Mouse (Mus musculus) liver, embryonic 12.5 days (tissue): ENCODE data around the gene BB287469. TPM values are rescaled to one million over a fixed set of nuclear protein-coding genes. Genes with fewer than 3 reads are reported as not detected.
"Not testable (repeated sequence)": the region's sequence is repeated elsewhere in the genome, so short reads cannot be mapped to it uniquely, and the experiment has no call there.

Source experiments
- ATAC-seq: fragments of 200-750 bp; cut with Nextera tagmentation; 2 replicates; pipeline ENCODE4 v1.8.0; 2017; ENCODE audit warnings: moderate number of reproducible peaks, mild to moderate bottlenecking, moderate library complexity
- H3K27ac ChIP-seq: fragments of 300-500 bp; sonication (generic); 2 replicates; pipeline ENCODE4 v1.5.1; 2016; ENCODE audit warnings: mild to moderate bottlenecking
- H3K27me3 ChIP-seq: fragments of 300-500 bp; sonication (generic); replicated peaks from 2 replicates; pipeline ENCODE4 v1.6.1; 2016; ENCODE audit warnings: mild to moderate bottlenecking, moderate library complexity
- H3K36me3 ChIP-seq: fragments of 300-500 bp; sonication (generic); 2 replicates; pipeline ENCODE4 v1.6.1; 2016; ENCODE audit warnings: mild to moderate bottlenecking, moderate library complexity
- H3K4me1 ChIP-seq: fragments of 300-500 bp; sonication (generic); 2 replicates; pipeline ENCODE4 v1.6.1; 2016
- H3K4me2 ChIP-seq: fragments of 300-500 bp; sonication (generic); 2 replicates; pipeline ENCODE4 v1.6.1; 2016; ENCODE audit warnings: mild to moderate bottlenecking, moderate library complexity
- H3K4me3 ChIP-seq: fragments of 300-500 bp; sonication (generic); 2 replicates; pipeline ENCODE4 v1.5.1; 2016; ENCODE audit warnings: mild to moderate bottlenecking, moderate library complexity
- H3K9ac ChIP-seq: fragments of 300-500 bp; sonication (generic); 2 replicates; pipeline ENCODE4 v1.6.1; 2016; ENCODE audit warnings: mild to moderate bottlenecking, moderate library complexity
- H3K9me3 ChIP-seq: fragments of 300-500 bp; sonication (generic); replicated peaks from 2 replicates; pipeline ENCODE4 v1.6.1; 2016; ENCODE audit warnings: mild to moderate bottlenecking, moderate library complexity
- WGBS: fragments of 180-500 bp; shearing (Covaris S2); methylation state at CpG from one replicate; pipeline ENCODE4 v1.1.7; 2016; ENCODE audit not compliant: insufficient replicate concordance; 5-methylcytosine and 5-hydroxymethylcytosine counted together
- polyA plus RNA-seq: library from polyadenylated mRNA; unstranded; fragments of >200 nt; fragmentation: Nextera tagmentation; extraction: Ambion mirVana; gene quantifications from 2 replicates; pipeline ENCODE4 v1.2.1, GENCODE M21; 2016

Gene BB287469
- not detected in 2 replicates for polyA plus RNA-seq

GRCm38 (mm10) chr12:87816277-87816676 lies at the start of gene BB287469:
Gene BB287469 (plus strand): TSS chr12:87816577.
- H3K4me3 ChIP-seq, H3K9me3 ChIP-seq, H3K27me3 ChIP-seq, H3K9ac ChIP-seq, H3K4me1 ChIP-seq, H3K4me2 ChIP-seq, H3K27ac ChIP-seq, ATAC-seq, H3K36me3 ChIP-seq: not testable (repeated sequence)
- 78% methylated on average over 4 of the region's 6 CpGs for WGBS

- not testable (repeated sequence) for H3K4me2 ChIP-seq, H3K36me3 ChIP-seq, H3K27ac ChIP-seq, H3K4me3 ChIP-seq, H3K4me1 ChIP-seq, H3K9ac ChIP-seq, ATAC-seq, H3K27me3 ChIP-seq, H3K9me3 ChIP-seq
- 64% methylated on average over 4 of the region's 4 CpGs for WGBS
These were observed 40.7 kb upstream of the BB287469 start, which contains the start of gene Gm21319 for GRCm38 (mm10) chr12:87775655-87776054. Gene Gm21319 (minus strand): TSS chr12:87775755.

- not testable (repeated sequence) for H3K36me3 ChIP-seq, H3K27ac ChIP-seq, H3K9ac ChIP-seq, H3K4me3 ChIP-seq, H3K9me3 ChIP-seq, H3K4me2 ChIP-seq, H3K27me3 ChIP-seq, H3K4me1 ChIP-seq, ATAC-seq
- 29% methylated on average over 1 of the region's 1 CpGs for WGBS
These were observed 21.2 kb upstream of the BB287469 start, which contains the start of gene Gm21936 for GRCm38 (mm10) chr12:87795212-87795611. Gene Gm21936 (plus strand): TSS chr12:87795512.

GRCm38 (mm10) chr12:87797971-87798370 lies 18.4 kb upstream of the BB287469 start:
- H3K4me2 ChIP-seq, H3K27ac ChIP-seq, H3K27me3 ChIP-seq, H3K9ac ChIP-seq, H3K4me3 ChIP-seq, H3K4me1 ChIP-seq, ATAC-seq, H3K9me3 ChIP-seq, H3K36me3 ChIP-seq: not testable (repeated sequence)
- 70% methylated on average over 5 of the region's 5 CpGs for WGBS

- H3K4me3 ChIP-seq, H3K9me3 ChIP-seq, H3K9ac ChIP-seq, H3K27me3 ChIP-seq, H3K4me2 ChIP-seq, H3K36me3 ChIP-seq, H3K27ac ChIP-seq, ATAC-seq, H3K4me1 ChIP-seq: not testable (repeated sequence)
- 64% methylated on average over 2 of the region's 2 CpGs for WGBS
These were observed 25.9 kb downstream of the BB287469 start, which contains the start of gene Gm2001 for GRCm38 (mm10) chr12:87842239-87842638. Gene Gm2001 (minus strand): TSS chr12:87842339.

- not testable (repeated sequence) for H3K27ac ChIP-seq, H3K4me1 ChIP-seq, H3K9ac ChIP-seq, H3K27me3 ChIP-seq, H3K9me3 ChIP-seq, H3K36me3 ChIP-seq, H3K4me2 ChIP-seq, H3K4me3 ChIP-seq
- ATAC-seq: peak; percentile 76
- no CpG with 5 or more reads among the region's 2 CpGs for WGBS
These were observed 34.3 kb downstream of the BB287469 start for GRCm38 (mm10) chr12:87850657-87851056.

GRCm38 (mm10) chr12:87856067-87856466 lies 39.7 kb downstream of the BB287469 start:
- not testable (repeated sequence) for H3K27ac ChIP-seq, H3K36me3 ChIP-seq, H3K9me3 ChIP-seq, H3K4me3 ChIP-seq, ATAC-seq, H3K4me1 ChIP-seq, H3K27me3 ChIP-seq, H3K9ac ChIP-seq, H3K4me2 ChIP-seq
- WGBS: 50% methylated on average over 1 of the region's 1 CpGs

GRCm38 (mm10) chr12:87861740-87862692 lies 45.6 kb downstream of the BB287469 start:
- not testable (repeated sequence) for ATAC-seq, H3K9ac ChIP-seq, H3K27me3 ChIP-seq, H3K27ac ChIP-seq, H3K4me3 ChIP-seq, H3K36me3 ChIP-seq, H3K4me2 ChIP-seq, H3K4me1 ChIP-seq
- WGBS: 69% methylated on average over 23 of the region's 23 CpGs
- peaks cover 21% of the 10 kb centered on the region for H3K9me3 ChIP-seq

- not testable (repeated sequence) for H3K36me3 ChIP-seq, H3K9ac ChIP-seq, H3K4me2 ChIP-seq, H3K27me3 ChIP-seq, H3K4me1 ChIP-seq, H3K27ac ChIP-seq, H3K4me3 ChIP-seq
- peak; percentile 33 for ATAC-seq
- WGBS: 82% methylated on average over 8 of the region's 11 CpGs
- H3K9me3 ChIP-seq: peaks cover 21% of the 10 kb centered on the region
These were observed 47.3 kb downstream of the BB287469 start for GRCm38 (mm10) chr12:87863638-87864037.

GRCm38 (mm10) chr12:87864048-87864447 lies 47.7 kb downstream of the BB287469 start:
- H3K9me3 ChIP-seq: peaks cover 21% of the 10 kb centered on the region
- H3K27ac ChIP-seq, H3K36me3 ChIP-seq, H3K27me3 ChIP-seq, H3K4me2 ChIP-seq, H3K4me1 ChIP-seq, H3K9ac ChIP-seq, H3K4me3 ChIP-seq: not testable (repeated sequence)
- WGBS: 64% methylated on average over 2 of the region's 2 CpGs
- peak; percentile 47; the same call in 1 of the 2 replicates for ATAC-seq
